Mouse (Mus musculus): ENCODE data around the gene Rab3il1. TPM values are rescaled to one million over a fixed set of nuclear protein-coding genes. Genes with fewer than 3 reads are reported as not detected.

Rab3il1 gene
- total and polyA plus RNA-seq, 3 experiments: 0.04 TPM; not detected in 2

DNA sequence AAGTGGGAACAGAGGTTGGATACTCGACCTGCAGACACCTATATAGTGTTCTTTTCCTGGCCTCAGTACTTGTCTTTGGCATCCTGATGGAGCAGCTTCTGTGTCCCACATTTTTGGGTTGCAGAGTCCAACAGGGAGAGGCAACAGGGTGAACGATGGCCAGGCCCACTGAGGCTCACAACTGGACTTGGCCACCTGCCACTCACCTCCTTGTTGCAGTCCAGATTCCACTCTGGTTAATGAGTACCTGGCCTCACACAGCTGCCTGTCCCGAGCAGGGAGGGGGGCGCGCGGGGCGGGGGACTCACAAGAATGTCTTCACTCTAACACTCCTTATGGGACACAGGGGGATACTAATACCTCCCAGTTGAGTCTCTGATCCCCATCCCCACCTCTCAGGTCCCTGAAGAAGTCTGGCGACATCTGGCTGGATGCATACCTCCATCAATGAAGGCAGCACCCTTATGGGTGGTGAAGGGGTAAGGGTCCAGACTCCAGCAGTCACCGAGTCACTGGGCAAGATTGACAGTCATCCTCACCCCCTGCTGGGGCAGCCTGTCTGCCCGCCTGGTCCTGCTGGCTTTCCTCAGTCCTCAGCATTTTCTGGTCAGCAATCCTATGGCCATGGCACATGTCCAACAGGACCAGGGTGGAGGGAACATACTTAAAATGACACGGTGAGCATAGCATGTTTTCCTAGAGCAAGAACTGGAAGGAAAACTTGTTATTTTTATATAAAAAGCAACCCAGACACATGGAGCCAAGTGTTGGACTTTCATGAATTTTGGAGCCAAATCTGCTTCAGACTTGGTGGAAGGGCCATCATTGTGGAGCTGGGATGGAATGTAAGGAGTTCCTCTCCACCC is 56.2 kb downstream of the Rab3il1 start:
- TF ChIP-seq GABPA (IDR thresholded peaks at IDR 0.05; ENCODE audit: insufficient replicate concordance, low read depth, low read length) (no peak), RAD21 (IDR thresholded peaks at IDR 0.05; ENCODE audit: low read depth, low read length) (no peak), MAX (IDR thresholded peaks at IDR 0.05; ENCODE audit: low read length) (no peak)
- no peak overlapping the region for H3K4me2 ChIP-seq (ENCODE audit: insufficient read depth, low read depth, poor library complexity, severe bottlenecking)
- H3K27ac ChIP-seq (ENCODE audit: insufficient read depth, low read depth): no peak overlapping the region
- H3K9ac ChIP-seq (ENCODE audit: insufficient read depth, low read depth): no peak overlapping the region
- H3K4me1 ChIP-seq (ENCODE audit: control insufficient read depth in 1 of 2, insufficient read depth in 2 of 2): peaks cover 0 to 21% of the 10 kb centered on the region in 2 experiments; a peak in 2 of 4 replicates
- dilution Hi-C loops (cut with MboI; ENCODE audit: extremely low pct_ligation_motif_present, extremely low pct_unique_long_range_greater_than_20kb, low sequenced_read_pairs) (no loop called here), in situ Hi-C loops (cut with MboI; ENCODE audit: low pct_ligation_motif_present, low pct_unique_long_range_greater_than_20kb, low sequenced_read_pairs) (no loop called here)
- DNase-seq (ENCODE audit: extremely low read depth): no peak
- H3K27me3 ChIP-seq (replicated peaks): peaks cover 2% of the 10 kb centered on the region
- no peaks in the 10 kb centered on the region for H3K79me2 ChIP-seq (replicated peaks; ENCODE audit: control insufficient read depth, extremely low read depth, insufficient read depth, poor library complexity, severe bottlenecking)
- no peak overlapping the region for H3K4me3 ChIP-seq (replicated peaks in 1 of 3; ENCODE audit: low read depth in 2 of 3, low read length in 2 of 3, poor library complexity in 1 of 3)
- no peaks in the 10 kb centered on the region for H3K36me3 ChIP-seq (replicated peaks in 1 of 2; ENCODE audit: control insufficient read depth in 1 of 2, insufficient read depth in 1 of 2, low read length in 1 of 2)
- H3K9me3 ChIP-seq (replicated peaks; ENCODE audit: low read length): no peaks in the 10 kb centered on the region

DNA sequence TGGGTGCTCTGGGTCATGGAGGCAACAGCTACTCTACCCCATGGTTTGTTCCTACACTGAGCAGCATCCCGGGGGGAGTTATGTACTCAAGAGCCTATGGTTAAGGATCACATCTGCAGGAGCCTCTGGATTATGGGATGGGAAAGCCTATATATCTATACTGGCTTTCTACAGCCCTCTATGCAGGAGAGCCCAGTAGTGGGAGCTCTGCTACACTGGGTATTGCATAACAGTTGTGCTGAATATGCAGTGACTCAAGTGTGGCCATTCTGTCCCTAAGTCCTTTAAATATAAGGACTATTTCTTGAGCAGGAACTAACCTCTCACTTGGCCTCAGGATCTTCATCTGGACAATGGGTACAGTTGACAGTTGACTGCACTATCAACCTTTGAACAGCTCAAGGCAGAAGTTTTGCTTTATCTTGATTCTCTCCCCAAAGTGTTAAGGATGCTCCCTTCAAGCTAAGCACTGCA is 56.9 kb downstream of the Rab3il1 start:
- H3K4me1 ChIP-seq (ENCODE audit: control insufficient read depth in 1 of 2, insufficient read depth in 2 of 2): peaks cover 0 to 27% of the 10 kb centered on the region in 2 experiments; a peak in 2 of 4 replicates
- H3K27me3 ChIP-seq (replicated peaks): peaks cover 2% of the 10 kb centered on the region
- TF ChIP-seq SMC3 (IDR thresholded peaks at IDR 0.05; ENCODE audit: low read depth, low read length) (no peak), JUN (IDR thresholded peaks at IDR 0.05; ENCODE audit: insufficient read depth, low read depth, low read length) (no peak), MEF2A (IDR thresholded peaks at IDR 0.05; ENCODE audit: borderline replicate concordance, low read depth, low read length) (no peak), CHD1 (IDR thresholded peaks at IDR 0.05; ENCODE audit: low read depth, low read length) (no peak), HCFC1 (IDR thresholded peaks at IDR 0.05; ENCODE audit: low read depth, low read length) (no peak), BHLHE40 (IDR thresholded peaks at IDR 0.05; ENCODE audit: low read depth, low read length) (no peak), RCOR1 (conservative IDR thresholded peaks at IDR 0.05; ENCODE audit: low read depth, low read length) (no peak), ETS1 (conservative IDR thresholded peaks at IDR 0.05; ENCODE audit: low read depth, low read length) (no peak), CTCF (conservative IDR thresholded peaks at IDR 0.05 in 1 of 2, IDR thresholded peaks at IDR 0.05 in 1 of 2; ENCODE audit: low read depth in 2 of 2, low read length in 2 of 2) (no peak), GABPA (IDR thresholded peaks at IDR 0.05; ENCODE audit: insufficient replicate concordance, low read depth, low read length) (no peak)
- H3K27ac ChIP-seq (ENCODE audit: insufficient read depth, low read depth): no peak overlapping the region
- in situ Hi-C loops (cut with MboI; ENCODE audit: low pct_ligation_motif_present, low pct_unique_long_range_greater_than_20kb, low sequenced_read_pairs) (no loop called here), dilution Hi-C loops (cut with MboI; ENCODE audit: extremely low pct_ligation_motif_present, extremely low pct_unique_long_range_greater_than_20kb, low sequenced_read_pairs) (no loop called here)
- H3K9ac ChIP-seq (ENCODE audit: insufficient read depth, low read depth): no peak overlapping the region
- H3K9me3 ChIP-seq (replicated peaks; ENCODE audit: low read length): no peaks in the 10 kb centered on the region
- no peaks in the 10 kb centered on the region for H3K36me3 ChIP-seq (replicated peaks in 1 of 2; ENCODE audit: control insufficient read depth in 1 of 2, insufficient read depth in 1 of 2, low read length in 1 of 2)
- no peak for DNase-seq (ENCODE audit: extremely low read depth)
- no peak overlapping the region for H3K4me3 ChIP-seq (replicated peaks in 1 of 3; ENCODE audit: low read depth in 2 of 3, low read length in 2 of 3, poor library complexity in 1 of 3)
- no peak overlapping the region for H3K4me2 ChIP-seq (ENCODE audit: insufficient read depth, low read depth, poor library complexity, severe bottlenecking)
- H3K79me2 ChIP-seq (replicated peaks; ENCODE audit: control insufficient read depth, extremely low read depth, insufficient read depth, poor library complexity, severe bottlenecking): no peaks in the 10 kb centered on the region
